Mouse (Mus musculus): ENCODE results near the gene Opalin. TPM values are rescaled to one million over a fixed set of nuclear protein-coding genes. Genes with fewer than 3 reads are reported as not detected.

Gene Opalin
- polyA plus RNA-seq, 1 experiment from 2014 or later = not detected

DNA sequence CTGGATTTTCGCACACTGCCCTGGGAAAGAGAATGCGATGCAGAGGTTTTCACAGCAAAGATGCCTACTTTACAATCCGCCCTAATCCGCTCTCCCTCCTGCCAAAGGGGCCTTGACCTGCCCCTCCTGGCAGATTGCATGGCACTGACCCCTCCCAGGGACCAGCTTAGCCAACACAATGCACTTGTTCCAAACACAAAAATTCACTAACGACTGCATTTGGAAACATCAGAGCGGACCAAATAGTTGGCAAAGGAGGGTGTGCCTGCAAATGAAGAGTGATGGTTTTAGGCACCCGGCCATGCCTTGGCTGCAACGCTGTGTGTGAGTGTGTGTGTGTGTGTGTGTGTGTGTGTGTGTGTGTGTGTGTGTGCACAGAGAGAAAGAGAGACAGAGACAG, 32.6 kb upstream of the Opalin start:
- WGBS = 17% methylated on average over 8 of the region's 8 CpGs
- Histone ChIP-seq H3K36me3 (ENCODE audit: control insufficient read depth, insufficient read depth, low read length) (no peaks in the 10 kb centered on the region), H3K4me2 (ENCODE audit: low read length) (no peak overlapping the region), H3K4me1 (ENCODE audit: control insufficient read depth, insufficient read depth, low read length) (peaks cover 4% of the 10 kb centered on the region), H3K27me3 (ENCODE audit: control insufficient read depth, insufficient read depth, low read depth, low read length) (peaks cover 17% of the 10 kb centered on the region), H3K27ac (ENCODE audit: low read length) (no peak overlapping the region), H3K9me3 (replicated peaks; ENCODE audit: control insufficient read depth, low read length, poor library complexity, severe bottlenecking) (no peaks in the 10 kb centered on the region), H3K9ac (ENCODE audit: low read depth, low read length) (no peak overlapping the region), H3K4me3 (ENCODE audit: low read depth, low read length) (no peak overlapping the region)
- peak; percentile 69 for ATAC-seq

DNA sequence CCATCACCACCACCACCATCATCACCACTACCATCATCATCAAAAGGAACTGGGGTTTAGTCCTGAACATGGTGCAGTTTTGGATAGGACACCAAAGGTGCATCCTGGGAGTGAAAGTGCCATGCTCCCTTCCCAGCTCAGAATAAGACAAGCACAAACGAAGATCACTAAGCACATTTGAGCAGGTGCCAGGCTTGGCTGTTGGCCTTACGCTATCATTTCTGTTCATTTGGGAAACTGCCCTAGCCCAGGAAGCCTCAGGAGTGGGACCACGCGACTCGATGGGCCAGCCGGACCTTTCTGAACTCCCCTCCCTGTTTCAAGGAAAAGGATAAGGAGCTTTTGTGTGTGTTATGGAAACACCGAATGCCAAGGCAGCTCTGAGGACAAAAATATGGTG, 31.8 kb upstream of the Opalin start:
- Histone ChIP-seq H3K27me3 (ENCODE audit: control insufficient read depth, insufficient read depth, low read depth, low read length) (peaks cover 17% of the 10 kb centered on the region), H3K4me2 (ENCODE audit: low read length) (no peak overlapping the region), H3K4me3 (ENCODE audit: low read depth, low read length) (no peak overlapping the region), H3K9me3 (replicated peaks; ENCODE audit: control insufficient read depth, low read length, poor library complexity, severe bottlenecking) (no peaks in the 10 kb centered on the region), H3K9ac (ENCODE audit: low read depth, low read length) (no peak overlapping the region), H3K27ac (ENCODE audit: low read length) (no peak overlapping the region), H3K36me3 (ENCODE audit: control insufficient read depth, insufficient read depth, low read length) (no peaks in the 10 kb centered on the region), H3K4me1 (ENCODE audit: control insufficient read depth, insufficient read depth, low read length) (peaks cover 4% of the 10 kb centered on the region; the same call in 1 of the 2 replicates)
- no peak for ATAC-seq
- 58% methylated on average over 7 of the region's 7 CpGs for WGBS

GRCm38 (mm10) chr19:41107530-41107929, 30.6 kb upstream of the Opalin start:
- 72% methylated on average over 8 of the region's 8 CpGs for WGBS

DNA sequence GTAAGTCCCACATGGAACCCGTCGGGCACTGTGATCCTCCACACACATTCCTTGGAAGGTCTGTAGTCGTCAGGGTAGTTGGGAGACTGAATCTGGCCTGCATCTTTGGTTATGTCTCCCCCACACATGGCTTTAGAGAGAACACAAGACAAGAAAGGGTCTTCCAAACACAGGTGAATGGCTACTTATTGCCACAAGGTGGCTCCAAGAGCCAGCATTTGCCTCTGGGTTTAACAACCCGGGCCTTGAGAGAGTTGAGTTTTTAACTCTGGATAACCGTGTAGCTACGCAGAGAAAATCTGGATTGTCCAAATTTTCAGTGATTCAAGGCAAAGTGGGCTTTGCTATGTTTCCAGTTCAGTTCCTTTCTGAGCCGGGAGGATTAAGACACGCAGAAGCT, 28.0 kb upstream of the Opalin start:
- peak; percentile 52 for ATAC-seq
- Histone ChIP-seq H3K9ac (ENCODE audit: low read depth, low read length) (no peak overlapping the region), H3K36me3 (ENCODE audit: control insufficient read depth, insufficient read depth, low read length) (no peaks in the 10 kb centered on the region), H3K4me2 (ENCODE audit: low read length) (no peak overlapping the region), H3K4me1 (ENCODE audit: control insufficient read depth, insufficient read depth, low read length) (peaks cover 2% of the 10 kb centered on the region; the same call in 1 of the 2 replicates), H3K4me3 (ENCODE audit: low read depth, low read length) (no peak overlapping the region), H3K27ac (ENCODE audit: low read length) (no peak overlapping the region), H3K27me3 (ENCODE audit: control insufficient read depth, insufficient read depth, low read depth, low read length) (peaks cover 9% of the 10 kb centered on the region), H3K9me3 (replicated peaks; ENCODE audit: control insufficient read depth, low read length, poor library complexity, severe bottlenecking) (no peaks in the 10 kb centered on the region)
- WGBS = 32% methylated on average over 8 of the region's 8 CpGs

More at GRCm38 (mm10) chr19:41107530-41107929, 30.6 kb upstream of the Opalin start:
- peaks cover 17% of the 10 kb centered on the region for H3K27me3 ChIP-seq (ENCODE audit: control insufficient read depth, insufficient read depth, low read depth, low read length)
- no peak for ATAC-seq
- no peaks in the 10 kb centered on the region for H3K9me3 ChIP-seq (replicated peaks; ENCODE audit: control insufficient read depth, low read length, poor library complexity, severe bottlenecking)
- peaks cover 4% of the 10 kb centered on the region; the same call in 1 of the 2 replicates for H3K4me1 ChIP-seq (ENCODE audit: control insufficient read depth, insufficient read depth, low read length)
- H3K9ac ChIP-seq (ENCODE audit: low read depth, low read length) = no peak overlapping the region
- H3K36me3 ChIP-seq (ENCODE audit: control insufficient read depth, insufficient read depth, low read length) = no peaks in the 10 kb centered on the region
- H3K27ac ChIP-seq (ENCODE audit: low read length) = no peak overlapping the region
- no peak overlapping the region for H3K4me2 ChIP-seq (ENCODE audit: low read length)
- H3K4me3 ChIP-seq (ENCODE audit: low read depth, low read length) = no peak overlapping the region

GRCm38 (mm10) chr19:41101390-41101789, 24.5 kb upstream of the Opalin start:
- no peaks in the 10 kb centered on the region for H3K36me3 ChIP-seq (ENCODE audit: control insufficient read depth, insufficient read depth, low read length)
- H3K4me1 ChIP-seq (ENCODE audit: control insufficient read depth, insufficient read depth, low read length) = no peaks in the 10 kb centered on the region
- H3K4me2 ChIP-seq (ENCODE audit: low read length) = no peak overlapping the region
- H3K27me3 ChIP-seq (ENCODE audit: control insufficient read depth, insufficient read depth, low read depth, low read length) = peaks cover 4% of the 10 kb centered on the region
- WGBS = 68% methylated on average over 8 of the region's 8 CpGs
- no peak overlapping the region for H3K27ac ChIP-seq (ENCODE audit: low read length)
- no peaks in the 10 kb centered on the region for H3K9me3 ChIP-seq (replicated peaks; ENCODE audit: control insufficient read depth, low read length, poor library complexity, severe bottlenecking)
- H3K9ac ChIP-seq (ENCODE audit: low read depth, low read length) = no peak overlapping the region
- peak; percentile 87 for ATAC-seq
- H3K4me3 ChIP-seq (ENCODE audit: low read depth, low read length) = no peak overlapping the region

- Histone ChIP-seq H3K4me1 (ENCODE audit: control insufficient read depth, insufficient read depth, low read length) (no peaks in the 10 kb centered on the region), H3K9me3 (replicated peaks; ENCODE audit: control insufficient read depth, low read length, poor library complexity, severe bottlenecking) (no peaks in the 10 kb centered on the region), H3K36me3 (ENCODE audit: control insufficient read depth, insufficient read depth, low read length) (no peaks in the 10 kb centered on the region), H3K4me3 (ENCODE audit: low read depth, low read length) (no peak overlapping the region), H3K9ac (ENCODE audit: low read depth, low read length) (no peak overlapping the region), H3K27me3 (ENCODE audit: control insufficient read depth, insufficient read depth, low read depth, low read length) (no peaks in the 10 kb centered on the region; the same call in 1 of the 2 replicates), H3K27ac (ENCODE audit: low read length) (no peak overlapping the region), H3K4me2 (ENCODE audit: low read length) (no peak overlapping the region)
- WGBS = 81% methylated on average over 7 of the region's 7 CpGs
- ATAC-seq = peak; percentile 29; the same call in 1 of the 2 replicates
These were observed 23.9 kb upstream of the Opalin start for GRCm38 (mm10) chr19:41100863-41101262.

DNA sequence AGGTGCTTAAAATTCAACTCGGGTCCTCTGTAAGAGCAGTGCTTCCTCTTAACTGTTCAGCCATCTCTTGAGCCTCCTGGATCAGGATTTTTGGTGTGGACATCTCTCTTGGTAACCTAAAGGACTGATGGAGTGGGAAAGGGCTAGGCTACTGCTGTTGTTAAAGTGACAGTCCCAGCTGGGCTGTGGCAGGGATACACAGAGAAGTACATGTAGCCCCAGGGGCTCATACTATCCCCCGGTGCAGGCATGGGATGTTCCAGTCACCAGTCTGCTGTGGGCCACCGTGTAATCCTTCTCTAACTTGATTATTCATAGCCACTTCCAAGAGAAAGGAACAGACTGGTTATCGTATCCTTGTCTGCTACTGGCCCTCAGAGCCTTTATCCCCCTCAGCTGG, 20.1 kb upstream of the Opalin start:
- WGBS = 30% methylated on average over 4 of the region's 4 CpGs
- no peak overlapping the region for H3K4me2 ChIP-seq (ENCODE audit: low read length)
- no peak for ATAC-seq

GRCm38 (mm10) chr19:41091901-41092300, 15.0 kb upstream of the Opalin start:
- Histone ChIP-seq H3K9me3 (replicated peaks; ENCODE audit: control insufficient read depth, low read length, poor library complexity, severe bottlenecking) (no peaks in the 10 kb centered on the region), H3K9ac (ENCODE audit: low read depth, low read length) (no peak overlapping the region), H3K36me3 (ENCODE audit: control insufficient read depth, insufficient read depth, low read length) (no peaks in the 10 kb centered on the region), H3K27ac (ENCODE audit: low read length) (no peak overlapping the region), H3K4me1 (ENCODE audit: control insufficient read depth, insufficient read depth, low read length) (no peaks in the 10 kb centered on the region), H3K4me3 (ENCODE audit: low read depth, low read length) (no peak overlapping the region), H3K27me3 (ENCODE audit: control insufficient read depth, insufficient read depth, low read depth, low read length) (peaks cover 8% of the 10 kb centered on the region), H3K4me2 (ENCODE audit: low read length) (no peak overlapping the region)
- 98% methylated on average over 2 of the region's 2 CpGs for WGBS
- no peak for ATAC-seq

More for the DNA sequence above, 20.1 kb upstream of the Opalin start:
- H3K36me3 ChIP-seq (ENCODE audit: control insufficient read depth, insufficient read depth, low read length) = no peaks in the 10 kb centered on the region
- no peaks in the 10 kb centered on the region for H3K9me3 ChIP-seq (replicated peaks; ENCODE audit: control insufficient read depth, low read length, poor library complexity, severe bottlenecking)
- no peaks in the 10 kb centered on the region; the same call in 1 of the 2 replicates for H3K27me3 ChIP-seq (ENCODE audit: control insufficient read depth, insufficient read depth, low read depth, low read length)
- H3K27ac ChIP-seq (ENCODE audit: low read length) = no peak overlapping the region
- H3K4me1 ChIP-seq (ENCODE audit: control insufficient read depth, insufficient read depth, low read length) = no peaks in the 10 kb centered on the region
- H3K9ac ChIP-seq (ENCODE audit: low read depth, low read length) = no peak overlapping the region
- no peak overlapping the region for H3K4me3 ChIP-seq (ENCODE audit: low read depth, low read length)

GRCm38 (mm10) chr19:41089833-41090232, 12.9 kb upstream of the Opalin start:
- no peak overlapping the region; the same call in 1 of the 2 replicates for H3K9ac ChIP-seq (ENCODE audit: low read depth, low read length)
- 0 out of 2 replicates have a peak, but pooled peaks have one; percentile 22 for ATAC-seq
- H3K9me3 ChIP-seq (replicated peaks; ENCODE audit: control insufficient read depth, low read length, poor library complexity, severe bottlenecking) = no peaks in the 10 kb centered on the region
- no peaks in the 10 kb centered on the region for H3K36me3 ChIP-seq (ENCODE audit: control insufficient read depth, insufficient read depth, low read length)
- no peak overlapping the region for H3K4me2 ChIP-seq (ENCODE audit: low read length)
- no peaks in the 10 kb centered on the region for H3K4me1 ChIP-seq (ENCODE audit: control insufficient read depth, insufficient read depth, low read length)
- peaks cover 8% of the 10 kb centered on the region for H3K27me3 ChIP-seq (ENCODE audit: control insufficient read depth, insufficient read depth, low read depth, low read length)
- H3K4me3 ChIP-seq (ENCODE audit: low read depth, low read length) = no peak overlapping the region
- no peak overlapping the region for H3K27ac ChIP-seq (ENCODE audit: low read length)
- WGBS = 10% methylated on average over 5 of the region's 5 CpGs
